Mouse (Mus musculus): ENCODE measurements around the gene Marcksl1.

DNA sequence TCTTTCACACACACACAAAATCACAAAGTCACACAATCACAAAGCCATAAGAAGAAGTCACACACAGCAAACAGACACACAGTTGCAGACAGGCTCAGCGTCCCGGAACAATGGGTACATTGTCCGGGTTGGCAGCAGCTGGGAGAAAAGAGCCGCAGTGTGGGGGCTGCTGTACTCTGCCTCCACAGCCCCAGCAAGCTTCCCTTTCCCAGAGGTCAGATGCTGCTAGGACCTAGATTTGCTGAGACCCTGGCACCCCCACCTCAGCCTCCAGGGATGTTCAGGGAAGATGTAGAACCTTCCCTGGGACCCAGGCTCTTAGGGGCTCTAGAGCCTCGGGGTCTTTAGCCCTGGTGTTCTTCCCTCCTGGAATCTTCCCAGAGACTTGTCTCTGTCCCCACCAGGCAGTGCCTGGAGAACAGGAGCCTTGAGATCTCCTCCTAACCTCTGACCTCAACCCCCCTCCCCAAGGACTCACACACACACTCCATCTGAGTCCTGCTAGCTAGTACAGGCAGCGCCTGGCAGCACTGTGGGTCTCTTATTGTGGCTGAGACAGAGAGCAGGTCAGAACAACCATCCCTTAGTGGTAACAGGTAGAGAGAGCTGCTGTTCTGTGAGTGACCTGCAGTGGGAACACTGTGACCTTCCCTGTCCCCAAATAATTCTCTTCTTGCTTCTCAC is 1.8 kb upstream of the Marcksl1 start:
- TF ChIP-seq POLR2A (IDR thresholded peaks at IDR 0.05; ENCODE audit: insufficient read depth, low read depth, low read length) (no peak), CTCF (IDR thresholded peaks at IDR 0.05) (no peak)
